Mouse (Mus musculus) retina, postnatal 1 day (tissue): Measurements from ENCODE around the gene Tkt.

Experiments used
- DNase-seq: peaks from one replicate; pipeline ENCODE4 v3.0.0-alpha.2; 2012

The Tkt gene

GRCm38 (mm10) chr14:30586780-30587461, 38.8 kb downstream of the Tkt start:
- peak; percentile 22 for DNase-seq

DNA sequence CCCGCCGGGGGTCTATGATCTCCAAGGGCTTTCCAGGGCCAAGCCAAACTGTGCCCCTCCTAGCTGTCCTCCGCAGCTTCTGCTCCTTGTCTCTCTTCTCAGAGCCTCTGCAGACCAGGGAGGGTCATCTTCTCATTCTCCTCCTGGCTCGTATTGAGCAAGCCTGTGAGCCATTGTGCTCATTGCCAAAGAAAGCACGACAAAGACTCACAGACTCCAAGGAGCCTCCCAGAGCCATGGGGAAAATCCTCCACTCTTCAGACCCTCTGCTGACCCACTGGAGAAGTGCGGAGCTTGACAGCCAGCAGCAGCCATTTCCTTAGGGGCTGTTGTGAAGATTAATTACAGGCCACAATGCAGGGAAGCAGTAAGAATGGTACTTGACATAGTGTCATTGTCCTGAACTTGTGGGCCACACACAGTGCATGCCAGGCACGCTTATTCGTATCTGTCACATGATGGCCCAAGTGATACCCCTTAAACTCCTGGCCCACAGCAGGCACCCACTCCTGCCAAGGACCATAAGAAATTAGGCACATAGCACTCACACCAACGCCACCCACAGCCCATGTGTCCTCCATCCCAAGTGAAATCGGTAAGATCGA, 42.0 kb downstream of the Tkt start:
- DNase-seq, result no peak

GRCm38 (mm10) chr14:30590918-30591317, 42.8 kb downstream of the Tkt start:
- DNase-seq, result no peak

DNA sequence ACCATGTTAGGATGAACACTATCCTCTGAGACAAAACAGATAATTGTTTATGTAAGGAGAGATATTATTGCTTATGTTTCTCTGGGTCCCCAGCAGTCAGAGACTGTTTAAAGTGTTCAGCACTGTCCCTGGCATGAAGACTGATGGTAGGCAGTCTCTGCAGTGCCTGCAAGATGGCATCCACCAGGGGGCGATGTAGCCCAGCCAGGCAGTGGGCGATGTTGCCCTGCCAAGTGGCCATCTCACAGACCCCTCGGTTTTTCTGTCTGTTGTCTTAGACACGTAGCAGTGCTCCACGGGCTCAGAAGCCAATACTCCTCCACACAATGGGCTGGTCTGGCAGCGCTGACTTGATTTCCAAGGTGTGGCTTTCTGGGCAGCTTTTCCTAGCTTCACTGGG, 43.3 kb downstream of the Tkt start:
- DNase-seq, result peak; percentile 83

DNA sequence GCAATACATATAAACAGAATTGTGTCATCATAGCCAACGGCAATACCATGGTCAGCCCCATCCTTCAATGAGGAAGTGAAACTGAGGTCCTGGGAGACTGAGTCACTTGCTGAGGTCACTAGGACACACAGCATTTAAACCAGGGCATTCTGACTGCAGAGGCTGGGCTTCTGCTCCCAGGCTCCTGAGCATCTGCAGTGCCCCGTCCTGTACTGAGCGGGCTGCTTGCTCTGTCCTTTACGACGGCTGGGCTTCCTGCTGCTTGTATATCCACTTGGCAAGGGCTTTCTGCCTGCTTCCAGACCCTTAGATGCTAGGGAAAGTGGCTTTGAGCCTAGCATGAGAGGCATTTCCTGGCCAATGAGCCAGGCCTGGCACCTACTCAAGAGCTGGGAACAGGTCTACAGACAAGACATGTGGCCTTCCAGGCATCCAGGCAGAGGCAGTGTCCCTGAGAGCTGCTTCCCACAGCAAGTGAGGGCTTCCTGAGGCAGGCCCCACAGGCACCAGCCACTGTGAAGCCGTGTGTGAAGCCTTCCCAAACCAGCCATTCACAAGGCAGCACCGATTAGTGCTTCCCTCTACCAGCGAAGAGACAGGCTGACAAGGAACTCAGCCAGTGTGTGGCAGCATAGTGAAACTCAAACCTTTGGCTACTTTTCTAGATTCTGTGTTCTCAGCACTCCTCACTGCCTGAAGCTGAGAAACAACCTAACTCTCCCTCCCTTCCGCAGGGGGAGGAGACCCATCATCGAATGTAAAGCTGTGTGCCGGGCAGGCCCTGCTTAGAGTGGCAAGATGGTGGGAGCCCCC, 45.3 kb downstream of the Tkt start:
- peak; percentile 63 for DNase-seq

- DNase-seq, result peak; percentile 86
Measured at GRCm38 (mm10) chr14:30594092-30594695, 46.0 kb downstream of the Tkt start.

GRCm38 (mm10) chr14:30595576-30596313, 47.6 kb downstream of the Tkt start:
- no peak for DNase-seq

- no peak for DNase-seq
Measured at GRCm38 (mm10) chr14:30596407-30596806, 48.2 kb downstream of the Tkt start.

- no peak for DNase-seq
Measured at GRCm38 (mm10) chr14:30597142-30597541, 49.0 kb downstream of the Tkt start.

DNA sequence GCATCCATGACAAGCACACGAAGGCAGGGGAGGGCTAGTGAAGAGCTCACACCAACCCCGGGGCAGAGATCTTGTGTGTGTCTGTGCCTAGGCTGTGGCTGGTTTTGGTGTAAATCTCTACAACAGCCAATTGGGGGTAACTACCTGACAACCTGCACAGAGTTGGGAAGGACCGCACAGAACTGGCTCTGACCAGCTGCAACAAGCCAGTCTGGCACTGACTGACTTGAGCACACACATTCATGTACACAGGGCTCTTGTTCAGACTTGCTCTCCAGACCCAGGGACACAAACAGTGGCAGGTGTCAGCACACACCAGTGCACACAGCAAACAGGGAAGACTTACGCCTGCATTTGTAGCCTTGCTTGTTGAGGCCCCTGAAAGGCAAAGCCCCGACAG, 58.7 kb downstream of the Tkt start:
- no peak for DNase-seq

- no peak for DNase-seq
Measured at GRCm38 (mm10) chr14:30607696-30608095, 59.5 kb downstream of the Tkt start.

- no peak for DNase-seq
Measured at GRCm38 (mm10) chr14:30608176-30608575, 60.0 kb downstream of the Tkt start.

GRCm38 (mm10) chr14:30609499-30609898, 61.3 kb downstream of the Tkt start:
- DNase-seq, result no peak

DNA sequence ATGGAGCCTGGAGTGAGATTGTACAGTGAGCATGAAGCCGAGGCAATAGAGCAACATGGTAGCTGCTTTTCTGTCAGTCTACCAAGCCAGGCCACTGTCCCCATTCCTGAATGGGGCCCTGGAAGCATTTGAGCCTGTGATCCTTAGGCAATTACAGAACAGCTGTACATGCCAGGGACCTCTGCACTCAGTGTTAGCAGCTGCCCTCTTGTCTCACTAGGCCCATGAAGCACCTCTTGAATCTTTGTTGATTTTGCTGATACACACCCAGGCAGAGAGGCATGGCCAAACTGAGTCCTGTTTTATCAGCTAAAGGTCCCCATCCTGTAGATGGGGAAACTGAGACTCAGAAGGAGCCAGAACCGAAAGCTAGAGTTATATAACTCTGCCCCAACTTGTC, 62.1 kb downstream of the Tkt start:
- DNase-seq, result no peak

GRCm38 (mm10) chr14:30610940-30611339, 62.8 kb downstream of the Tkt start:
- no peak for DNase-seq

- DNase-seq, result peak; percentile 76
Measured at GRCm38 (mm10) chr14:30612523-30612922, 64.4 kb downstream of the Tkt start.

DNA sequence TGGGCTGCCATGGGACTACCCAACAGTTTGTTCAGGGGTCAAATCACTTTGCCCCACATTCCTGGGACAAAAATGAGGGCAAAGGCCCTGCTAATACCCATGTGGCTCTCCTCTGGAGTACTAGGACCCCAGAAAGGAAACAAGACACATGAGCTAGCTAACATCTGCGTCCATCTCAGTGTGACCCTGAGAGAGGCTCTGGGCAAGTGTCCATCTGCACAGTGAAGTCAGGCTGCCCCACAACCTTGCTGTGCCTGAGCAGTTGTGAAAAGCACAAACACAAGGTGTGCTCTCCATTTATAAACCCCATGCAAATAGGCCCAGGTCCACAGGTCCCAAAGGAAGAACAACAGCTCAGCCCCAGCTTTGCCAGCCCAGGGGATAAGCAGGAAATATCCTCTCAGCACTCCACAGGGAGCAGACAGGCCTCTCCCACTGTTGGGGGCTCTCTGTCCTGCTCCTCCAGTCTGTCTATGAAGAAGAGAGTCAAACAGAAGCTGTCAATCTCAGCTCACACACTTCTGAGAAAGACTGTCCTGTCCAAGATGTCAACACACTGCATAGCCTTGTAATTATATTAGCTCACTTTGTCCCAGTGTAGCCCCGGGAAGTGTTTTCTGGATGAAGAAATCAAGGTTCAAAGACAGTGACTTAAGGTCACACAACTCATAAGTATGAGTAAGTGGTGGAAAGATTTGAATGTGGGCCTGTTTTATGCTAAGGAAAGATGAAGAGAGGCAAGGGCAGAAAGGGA, 65.0 kb downstream of the Tkt start:
- DNase-seq, result no peak

DNA sequence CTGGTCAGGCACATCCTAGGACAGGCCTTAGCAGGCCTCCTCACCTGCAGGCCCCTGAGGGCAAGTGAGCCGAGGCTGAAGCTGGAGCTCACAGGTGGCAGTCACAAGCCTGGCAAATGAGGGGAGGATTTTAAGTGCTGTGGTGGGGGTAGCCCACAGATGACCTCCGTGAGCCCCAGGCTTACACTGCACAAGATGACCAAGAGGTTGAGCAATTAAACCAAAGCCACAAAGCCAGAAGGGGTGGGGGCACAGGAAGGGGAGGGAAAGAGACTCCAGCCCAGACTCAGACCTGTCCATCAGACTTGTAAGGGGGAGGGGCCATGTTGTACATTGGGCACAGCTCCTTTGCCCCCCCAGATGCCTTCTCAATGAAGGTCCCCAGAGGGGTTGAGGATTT, 68.6 kb downstream of the Tkt start:
- no peak for DNase-seq

DNA sequence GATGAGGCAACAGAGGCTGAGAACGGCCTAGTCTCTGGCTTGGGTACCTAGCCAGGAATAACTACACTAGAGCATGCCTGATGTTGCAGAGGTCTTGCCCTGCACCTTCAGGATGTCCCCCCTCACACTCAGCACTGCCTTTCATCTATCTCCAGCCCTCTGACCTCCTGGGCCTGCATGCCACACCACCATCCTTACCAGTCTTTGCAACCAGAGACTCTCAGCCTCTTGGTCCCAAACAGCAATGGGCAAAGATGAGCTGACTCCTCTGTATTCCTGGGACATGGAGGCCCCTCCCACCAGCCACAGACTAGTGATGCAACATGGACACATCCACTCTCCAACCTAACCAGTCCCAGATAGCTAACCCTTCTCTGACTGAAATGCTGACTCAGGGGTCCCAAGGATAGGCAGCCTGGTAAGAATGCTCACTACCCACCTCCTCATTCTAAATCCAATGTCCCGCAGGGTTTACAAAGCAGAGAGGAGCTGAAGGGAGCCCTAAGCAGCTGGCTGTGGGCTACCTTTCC, 70.7 kb downstream of the Tkt start:
- DNase-seq, result no peak

- no peak for DNase-seq
Measured at GRCm38 (mm10) chr14:30619982-30620578, 71.9 kb downstream of the Tkt start.

DNA sequence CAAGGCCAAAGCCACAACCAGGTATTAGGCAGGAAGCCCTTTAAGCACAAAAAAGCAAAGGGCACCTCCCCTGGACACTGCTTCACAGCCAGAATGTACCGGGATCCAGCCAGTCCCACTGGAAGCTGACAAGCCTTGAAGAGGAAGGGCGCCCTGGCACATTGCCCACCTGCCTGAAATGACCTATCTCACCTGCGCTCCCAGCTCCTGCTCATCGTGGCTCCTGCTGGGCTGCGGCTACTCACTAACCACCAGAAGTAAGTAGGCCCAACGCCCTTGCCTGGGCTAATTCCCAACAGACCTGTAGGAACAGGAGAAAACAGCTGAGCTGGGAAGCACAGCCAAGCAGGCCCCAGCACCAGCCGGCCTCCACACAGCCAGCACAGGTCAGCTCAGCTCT, 74.0 kb downstream of the Tkt start:
- no peak for DNase-seq
